Mouse (Mus musculus) C2C12 (cell line): ENCODE measurements around the gene Casp9.

Experiments
- CEBPB ChIP-seq: IDR thresholded peaks from one replicate; pipeline ENCODE4 v1.6.1; 2011; ENCODE audit warnings: low read depth, mild to moderate bottlenecking, control low read depth, moderate library complexity
- CTCF ChIP-seq: IDR thresholded peaks from one replicate; pipeline ENCODE4 v1.5.1; 2011; ENCODE audit not compliant: control insufficient read depth, insufficient read depth, insufficient read length
- MAX ChIP-seq: IDR thresholded peaks from one replicate; pipeline ENCODE4 v1.6.1; 2011; ENCODE audit warnings: mild to moderate bottlenecking, control low read depth
- MYOD1 ChIP-seq: IDR thresholded peaks from one replicate; pipeline ENCODE4 v1.6.1; 2011; ENCODE audit warnings: low read depth; ENCODE audit not compliant: control insufficient read depth, insufficient read length
- MYOG ChIP-seq: IDR thresholded peaks from one replicate; pipeline ENCODE4 v1.6.1; 2011; ENCODE audit not compliant: control insufficient read depth, insufficient read length; ENCODE audit errors: extremely low read depth
- USF1 ChIP-seq: IDR thresholded peaks from one replicate; pipeline ENCODE4 v1.6.1; 2011; ENCODE audit warnings: low read depth, mild to moderate bottlenecking, control low read depth, moderate library complexity

GRCm38 (mm10) chr4:141767353-141768036 lies 25.9 kb upstream of the Casp9 start:
- TF ChIP-seq CTCF, result no peak
- no peak for TF ChIP-seq CEBPB
- TF ChIP-seq MAX, result no peak
- TF ChIP-seq USF1, result no peak
- peak; percentile 0 for TF ChIP-seq MYOD1
- no peak for TF ChIP-seq MYOG
